Mouse (Mus musculus): Measurements from ENCODE around the gene Kcnmb4.

DNA sequence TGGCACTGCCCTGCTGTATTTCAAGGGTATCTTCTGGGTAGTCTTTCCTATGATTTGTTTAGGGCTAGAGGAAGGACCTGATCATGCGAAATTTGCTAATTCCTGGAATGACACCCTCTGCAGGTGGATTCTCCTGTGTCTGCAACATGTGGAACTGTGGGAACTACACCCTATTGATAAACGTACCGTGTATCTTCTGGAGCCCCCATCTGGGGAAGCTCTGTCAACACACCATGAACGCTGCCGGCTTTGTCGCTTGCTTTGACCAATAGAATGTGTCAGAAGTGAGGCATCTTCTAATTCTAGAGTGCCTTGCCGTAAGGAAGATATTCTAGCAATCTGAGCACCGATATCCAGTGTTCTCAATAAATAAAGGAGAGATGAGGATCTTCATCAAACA is 28.9 kb downstream of the Kcnmb4 start:
- no peak for TF ChIP-seq POLR2A (IDR thresholded peaks at IDR 0.05; ENCODE audit: insufficient read depth, low read length)
- peak; percentile 1 for TF ChIP-seq CTCF (IDR thresholded peaks at IDR 0.05; ENCODE audit: low read depth, low read length)
- no peak for TF ChIP-seq EP300 (IDR thresholded peaks at IDR 0.05; ENCODE audit: insufficient read depth, low read depth, low read length)

Measured in ES-Bruce4 (cell line).